Mouse (Mus musculus): ENCODE data around the gene Spic. TPM values are rescaled to one million over a fixed set of nuclear protein-coding genes. Genes with fewer than 3 reads are reported as not detected.

The Spic gene
- polyA plus RNA-seq (2015; fragmentation: Nextera tagmentation; extraction: Ambion mirVana): not detected in 2 replicates

GRCm38 (mm10) chr10:88684925-88685324 lies at the start of gene Spic:
Gene Spic, minus strand, starts transcription at chr10:88685015.
- H3K4me3 ChIP-seq: no peak within 1 kb of the TSS
- no peak within 1 kb of the TSS for H3K27ac ChIP-seq
- H3K36me3 ChIP-seq (ENCODE audit: poor library complexity, severe bottlenecking): no peaks in the 10 kb centered on the region
- H3K27me3 ChIP-seq: no peaks in the 10 kb centered on the region
- H3K9ac ChIP-seq: no peak within 1 kb of the TSS
- H3K4me1 ChIP-seq: no peaks in the 10 kb centered on the region
- no peaks in the 10 kb centered on the region for H3K9me3 ChIP-seq (replicated peaks)
- H3K4me2 ChIP-seq: no peak within 1 kb of the TSS
- ATAC-seq: no peak
- WGBS: 79% methylated on average over 5 of the region's 5 CpGs

- Histone ChIP-seq H3K4me3 (peak overlapping the region; percentile 98), H3K27ac (no peak overlapping the region), H3K36me3 (ENCODE audit: poor library complexity, severe bottlenecking) (peaks cover 10% of the 10 kb centered on the region), H3K4me2 (peak overlapping the region; percentile 95), H3K9ac (peak overlapping the region; percentile 95), H3K27me3 (no peaks in the 10 kb centered on the region), H3K9me3 (replicated peaks) (no peaks in the 10 kb centered on the region), H3K4me1 (peaks cover 17% of the 10 kb centered on the region)
- ATAC-seq: no peak
- WGBS: 17% methylated on average over 6 of the region's 6 CpGs
These were observed 47.5 kb upstream of the Spic start for GRCm38 (mm10) chr10:88732309-88732622.

GRCm38 (mm10) chr10:88731496-88732308 lies 46.9 kb upstream of the Spic start:
- Histone ChIP-seq H3K4me3 (peak overlapping the region; percentile 98), H3K27ac (peak overlapping the region; percentile 44; the same call in 1 of the 2 replicates)
- WGBS: 2% methylated on average over 61 of the region's 61 CpGs

GRCm38 (mm10) chr10:88730571-88731495 lies 46.0 kb upstream of the Spic start, which contains the start of gene Arl1:
Gene Arl1, plus strand, starts transcription at chr10:88730858.
- peak within 1 kb of the TSS; percentile 98 for H3K4me3 ChIP-seq
- peak within 1 kb of the TSS; percentile 95 for H3K4me2 ChIP-seq
- under 1% methylated on average over 65 of the region's 65 CpGs for WGBS
- ATAC-seq: peak; percentile 95
- 0 out of 2 replicates have a peak, but pooled peaks cover 1% of the 10 kb centered on the region for H3K36me3 ChIP-seq (ENCODE audit: poor library complexity, severe bottlenecking)
- H3K27ac ChIP-seq: peak within 1 kb of the TSS; percentile 60; the same call in 1 of the 2 replicates
- H3K9ac ChIP-seq: peak within 1 kb of the TSS; percentile 95
- H3K27me3 ChIP-seq: no peaks in the 10 kb centered on the region
- no peaks in the 10 kb centered on the region for H3K9me3 ChIP-seq (replicated peaks)
- H3K4me1 ChIP-seq: peaks cover 17% of the 10 kb centered on the region

More at GRCm38 (mm10) chr10:88731496-88732308, 46.9 kb upstream of the Spic start:
- ATAC-seq: no peak; the same call in 1 of the 2 replicates
- Histone ChIP-seq H3K9me3 (replicated peaks) (no peaks in the 10 kb centered on the region), H3K4me1 (peaks cover 17% of the 10 kb centered on the region), H3K36me3 (ENCODE audit: poor library complexity, severe bottlenecking) (0 out of 2 replicates have a peak, but pooled peaks cover 5% of the 10 kb centered on the region), H3K9ac (peak overlapping the region; percentile 95), H3K27me3 (no peaks in the 10 kb centered on the region), H3K4me2 (peak overlapping the region; percentile 95)

GRCm38 (mm10) chr10:88728166-88728565 lies 43.4 kb upstream of the Spic start:
- WGBS: 78% methylated on average over 8 of the region's 8 CpGs
- no peak overlapping the region for H3K4me2 ChIP-seq
- ATAC-seq: no peak

GRCm38 (mm10) chr10:88727128-88727527 lies 42.3 kb upstream of the Spic start:
- Histone ChIP-seq H3K4me1 (peaks cover 8% of the 10 kb centered on the region), H3K36me3 (ENCODE audit: poor library complexity, severe bottlenecking) (no peaks in the 10 kb centered on the region), H3K4me2 (no peak overlapping the region), H3K27ac (no peak overlapping the region), H3K4me3 (no peak overlapping the region), H3K27me3 (no peaks in the 10 kb centered on the region), H3K9me3 (replicated peaks) (no peaks in the 10 kb centered on the region), H3K9ac (no peak overlapping the region)
- 49% methylated on average over 1 of the region's 1 CpGs for WGBS
- ATAC-seq: no peak

More at GRCm38 (mm10) chr10:88728166-88728565, 43.4 kb upstream of the Spic start:
- no peak overlapping the region for H3K9ac ChIP-seq
- no peaks in the 10 kb centered on the region for H3K27me3 ChIP-seq
- H3K4me1 ChIP-seq: peaks cover 16% of the 10 kb centered on the region
- H3K4me3 ChIP-seq: no peak overlapping the region
- no peaks in the 10 kb centered on the region for H3K9me3 ChIP-seq (replicated peaks)
- H3K36me3 ChIP-seq (ENCODE audit: poor library complexity, severe bottlenecking): no peaks in the 10 kb centered on the region
- no peak overlapping the region for H3K27ac ChIP-seq

- peaks cover 2% of the 10 kb centered on the region; the same call in 1 of the 2 replicates for H3K4me1 ChIP-seq
- H3K4me2 ChIP-seq: no peak overlapping the region
- no peaks in the 10 kb centered on the region for H3K36me3 ChIP-seq (ENCODE audit: poor library complexity, severe bottlenecking)
- H3K9ac ChIP-seq: no peak overlapping the region
- H3K9me3 ChIP-seq (replicated peaks): no peaks in the 10 kb centered on the region
- WGBS: 64% methylated on average over 2 of the region's 2 CpGs
- no peak overlapping the region for H3K27ac ChIP-seq
- H3K4me3 ChIP-seq: no peak overlapping the region
- ATAC-seq: no peak
- H3K27me3 ChIP-seq: no peaks in the 10 kb centered on the region
These were observed 40.5 kb upstream of the Spic start for GRCm38 (mm10) chr10:88725343-88725742.

GRCm38 (mm10) chr10:88719618-88720017 lies 34.8 kb upstream of the Spic start:
- H3K4me3 ChIP-seq: no peak overlapping the region
- no peaks in the 10 kb centered on the region for H3K27me3 ChIP-seq
- H3K36me3 ChIP-seq (ENCODE audit: poor library complexity, severe bottlenecking): no peaks in the 10 kb centered on the region
- 92% methylated on average over 1 of the region's 1 CpGs for WGBS
- no peak overlapping the region for H3K9ac ChIP-seq
- no peaks in the 10 kb centered on the region for H3K4me1 ChIP-seq
- no peak for ATAC-seq
- no peak overlapping the region for H3K4me2 ChIP-seq
- no peak overlapping the region for H3K27ac ChIP-seq
- H3K9me3 ChIP-seq (replicated peaks): no peaks in the 10 kb centered on the region

- Histone ChIP-seq H3K9ac (no peak overlapping the region), H3K27me3 (no peaks in the 10 kb centered on the region), H3K4me1 (no peaks in the 10 kb centered on the region), H3K4me3 (no peak overlapping the region), H3K36me3 (ENCODE audit: poor library complexity, severe bottlenecking) (no peaks in the 10 kb centered on the region), H3K4me2 (no peak overlapping the region), H3K27ac (no peak overlapping the region), H3K9me3 (replicated peaks) (no peaks in the 10 kb centered on the region)
- 55% methylated on average over 2 of the region's 2 CpGs for WGBS
- no peak for ATAC-seq
These were observed 32.9 kb upstream of the Spic start for GRCm38 (mm10) chr10:88717756-88718025.

- 57% methylated on average over 13 of the region's 13 CpGs for WGBS
- H3K27me3 ChIP-seq: no peaks in the 10 kb centered on the region
- H3K27ac ChIP-seq: no peak overlapping the region
- H3K4me2 ChIP-seq: no peak overlapping the region
- no peak overlapping the region for H3K4me3 ChIP-seq
- no peaks in the 10 kb centered on the region for H3K36me3 ChIP-seq (ENCODE audit: poor library complexity, severe bottlenecking)
- H3K4me1 ChIP-seq: no peaks in the 10 kb centered on the region
- no peak overlapping the region for H3K9ac ChIP-seq
- H3K9me3 ChIP-seq (replicated peaks): no peaks in the 10 kb centered on the region
- no peak for ATAC-seq
These were observed 32.4 kb upstream of the Spic start for GRCm38 (mm10) chr10:88716986-88717755.

- Histone ChIP-seq H3K4me2 (no peak overlapping the region), H3K4me3 (no peak overlapping the region), H3K9me3 (replicated peaks) (no peaks in the 10 kb centered on the region), H3K27ac (no peak overlapping the region), H3K36me3 (ENCODE audit: poor library complexity, severe bottlenecking) (no peaks in the 10 kb centered on the region), H3K4me1 (no peaks in the 10 kb centered on the region), H3K27me3 (no peaks in the 10 kb centered on the region), H3K9ac (no peak overlapping the region)
- WGBS: 76% methylated on average over 6 of the region's 6 CpGs
- ATAC-seq: no peak
These were observed 30.8 kb upstream of the Spic start for GRCm38 (mm10) chr10:88715621-88716020.

Data from forebrain, embryonic 13.5 days (tissue).